Mouse (Mus musculus): ENCODE measurements at regions not wholly inside any gene's neighbourhood (a gene's known extent, or its start where the extent isn't known, plus 50 kb on each side); places are given as distances from the start of the nearest gene placed in this dataset.
"Not testable (repeated sequence)": the region's sequence is repeated elsewhere in the genome, so short reads cannot be mapped to it uniquely, and the experiment has no call there.

DNA sequence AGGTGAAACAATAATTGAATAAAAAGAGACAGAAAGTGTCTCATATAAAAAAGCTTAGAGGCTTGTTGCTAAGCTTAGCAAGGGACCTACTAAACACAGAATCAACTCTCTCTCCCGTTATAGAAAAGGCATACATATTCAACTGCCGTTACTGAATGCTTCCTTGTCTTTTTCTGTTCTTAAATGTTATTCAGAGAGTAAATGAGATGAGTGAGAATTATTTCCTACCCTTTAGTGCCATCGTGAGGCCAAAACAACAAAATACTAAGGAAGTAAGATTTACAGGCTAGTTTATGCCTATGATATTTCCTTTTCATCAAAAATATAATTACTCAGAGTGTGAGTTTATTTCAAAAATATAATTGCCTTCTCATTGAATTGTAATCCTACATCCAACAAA, 686.6 kb upstream of the 1700008P02Rik start:
- peak; percentile 38 for DNase-seq (ENCODE audit: low read depth)

GRCm38 (mm10) chr3:7298511-7298910, 678.3 kb upstream of the 1700008P02Rik start:
- no peak for DNase-seq (ENCODE audit: low read depth)

- no peak for DNase-seq (ENCODE audit: low read depth)
Observed at GRCm38 (mm10) chr3:7291026-7291425, 670.8 kb upstream of the 1700008P02Rik start.

GRCm38 (mm10) chr3:7257591-7257990, 637.3 kb upstream of the 1700008P02Rik start:
- DNase-seq (ENCODE audit: low read depth): peak; percentile 1

DNA sequence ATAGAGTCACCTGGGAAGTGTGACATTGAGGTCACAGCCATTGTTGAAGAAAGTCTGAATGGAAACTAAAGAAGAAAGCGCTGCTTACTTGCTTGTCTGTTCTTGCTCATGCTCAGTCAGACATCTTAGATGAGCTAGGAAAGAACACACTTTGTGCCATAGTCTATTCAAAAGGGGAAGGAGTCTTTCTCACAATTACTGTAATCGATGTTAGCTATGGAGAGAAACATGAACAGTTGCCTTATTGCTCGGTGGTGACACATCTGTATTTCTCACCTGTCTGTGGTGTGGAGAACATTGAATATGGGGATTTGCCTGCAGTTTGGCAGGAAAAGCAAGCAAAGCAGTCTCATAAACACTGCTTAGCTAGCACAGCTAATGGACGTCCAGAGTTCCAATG, 628.1 kb upstream of the 1700008P02Rik start:
- DNase-seq (ENCODE audit: low read depth): no peak

DNA sequence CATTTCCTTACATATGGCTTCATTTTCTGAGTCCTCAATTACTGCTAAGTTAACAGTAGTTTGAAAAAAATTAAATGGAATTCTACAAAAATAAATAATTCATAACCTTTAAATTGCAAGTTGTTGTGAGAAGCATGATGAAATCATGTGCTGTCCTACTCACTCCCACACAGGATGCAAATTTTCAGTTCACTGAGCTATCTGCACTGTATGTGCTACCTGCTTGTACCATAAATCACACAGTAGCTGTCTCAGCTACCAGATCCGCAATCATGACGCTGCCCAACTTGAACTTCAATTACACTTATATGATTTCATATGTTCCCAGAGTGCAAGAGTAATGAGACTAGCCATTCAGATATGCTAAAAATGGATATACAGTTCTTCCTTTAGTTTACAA, 609.5 kb upstream of the 1700008P02Rik start:
- DNase-seq (ENCODE audit: low read depth): no peak

- not testable (repeated sequence) for DNase-seq (ENCODE audit: low read depth)
Observed at GRCm38 (mm10) chr3:7188531-7188930, 568.3 kb upstream of the 1700008P02Rik start.

DNA sequence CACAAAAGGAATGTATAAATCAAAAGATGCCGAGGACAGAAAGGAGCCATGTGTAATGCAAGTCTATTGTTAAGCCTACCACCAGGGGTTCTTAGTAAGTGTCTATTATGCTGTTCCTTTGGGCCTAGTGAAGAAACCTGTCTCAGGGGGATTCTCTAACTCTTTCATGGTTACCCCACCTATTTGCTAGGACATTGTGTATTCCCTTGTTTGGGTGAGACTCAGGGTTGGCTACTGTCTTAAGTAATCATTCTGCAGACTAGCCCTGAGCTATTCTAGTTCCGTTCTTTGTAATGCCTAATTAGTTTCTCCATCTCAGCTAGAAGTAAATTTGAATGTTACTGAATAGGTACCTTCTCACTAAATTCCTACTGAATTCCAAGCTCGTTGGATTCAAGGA, 546.4 kb upstream of the 1700008P02Rik start:
- DNase-seq (ENCODE audit: low read depth): no peak

- no peak for DNase-seq (ENCODE audit: low read depth)
Observed at GRCm38 (mm10) chr3:7138996-7139395, 518.8 kb upstream of the 1700008P02Rik start.

- no peak for DNase-seq (ENCODE audit: low read depth)
Observed at GRCm38 (mm10) chr3:7134714-7135113, 514.5 kb upstream of the 1700008P02Rik start.

Data from 416B (cell line).